Mouse (Mus musculus): ENCODE measurements around the gene Hmgcr. TPM values are rescaled to one million over a fixed set of nuclear protein-coding genes. Genes with fewer than 3 reads are reported as not detected.

Hmgcr gene
- polyA plus RNA-seq, 1 experiment = 58.7 TPM

GRCm38 (mm10) chr13:96702567-96703278 is 32.0 kb upstream of the Hmgcr start:
- no peaks in the 10 kb centered on the region for H3K79me2 ChIP-seq (ENCODE audit: control insufficient read depth, insufficient read depth)
- H3K4me3 ChIP-seq (ENCODE audit: insufficient read depth, poor library complexity, severe bottlenecking) = no peak overlapping the region
- H3K27me3 ChIP-seq (ENCODE audit: control insufficient read depth, insufficient read depth, insufficient read length) = no peaks in the 10 kb centered on the region
- no peak for TF ChIP-seq USF1 (IDR thresholded peaks at IDR 0.05; ENCODE audit: low read depth)
- no peak for TF ChIP-seq MYOG (IDR thresholded peaks at IDR 0.05; ENCODE audit: control insufficient read depth, extremely low read depth, insufficient read length)
- TF ChIP-seq CTCF (IDR thresholded peaks at IDR 0.05; ENCODE audit: control insufficient read depth, insufficient read depth, insufficient read length) = no peak
- no peak for TF ChIP-seq MAX (IDR thresholded peaks at IDR 0.05)
- no peak for TF ChIP-seq FOSL1 (IDR thresholded peaks at IDR 0.05; ENCODE audit: insufficient read depth, low read length, poor library complexity, severe bottlenecking)
- no peaks in the 10 kb centered on the region for H3K36me3 ChIP-seq (ENCODE audit: control insufficient read depth, insufficient read depth)
- no peaks in the 10 kb centered on the region for H3K79me3 ChIP-seq (ENCODE audit: low read depth)
- H3ac ChIP-seq (ENCODE audit: control insufficient read depth, insufficient read length, low read depth) = no peak overlapping the region

- Histone ChIP-seq H3K36me3 (ENCODE audit: control insufficient read depth, insufficient read depth) (no peaks in the 10 kb centered on the region), H3ac (ENCODE audit: control insufficient read depth, insufficient read length, low read depth) (no peak overlapping the region), H3K4me3 (ENCODE audit: insufficient read depth, poor library complexity, severe bottlenecking) (no peak overlapping the region), H3K79me2 (ENCODE audit: control insufficient read depth, insufficient read depth) (no peaks in the 10 kb centered on the region), H3K27me3 (ENCODE audit: control insufficient read depth, insufficient read depth, insufficient read length) (no peaks in the 10 kb centered on the region), H3K79me3 (ENCODE audit: low read depth) (no peaks in the 10 kb centered on the region)
- TF ChIP-seq CTCF (IDR thresholded peaks at IDR 0.05; ENCODE audit: control insufficient read depth, insufficient read depth, insufficient read length) (no peak), USF1 (IDR thresholded peaks at IDR 0.05; ENCODE audit: low read depth) (peak; percentile 84), MAX (IDR thresholded peaks at IDR 0.05) (peak; percentile 75), CEBPB (IDR thresholded peaks at IDR 0.05; ENCODE audit: low read depth) (no peak), MYOD1 (IDR thresholded peaks at IDR 0.05; ENCODE audit: control insufficient read depth, insufficient read length, low read depth) (no peak), MYOG (IDR thresholded peaks at IDR 0.05; ENCODE audit: control insufficient read depth, extremely low read depth, insufficient read length) (no peak), FOSL1 (IDR thresholded peaks at IDR 0.05; ENCODE audit: insufficient read depth, low read length, poor library complexity, severe bottlenecking) (no peak)
Measured at GRCm38 (mm10) chr13:96697805-96698586, 27.3 kb upstream of the Hmgcr start.

GRCm38 (mm10) chr13:96695428-96695827 is 24.7 kb upstream of the Hmgcr start:
- H3K4me3 ChIP-seq (ENCODE audit: insufficient read depth, poor library complexity, severe bottlenecking) = no peak overlapping the region
- no peak for TF ChIP-seq MYOG (IDR thresholded peaks at IDR 0.05; ENCODE audit: control insufficient read depth, extremely low read depth, insufficient read length)

DNA sequence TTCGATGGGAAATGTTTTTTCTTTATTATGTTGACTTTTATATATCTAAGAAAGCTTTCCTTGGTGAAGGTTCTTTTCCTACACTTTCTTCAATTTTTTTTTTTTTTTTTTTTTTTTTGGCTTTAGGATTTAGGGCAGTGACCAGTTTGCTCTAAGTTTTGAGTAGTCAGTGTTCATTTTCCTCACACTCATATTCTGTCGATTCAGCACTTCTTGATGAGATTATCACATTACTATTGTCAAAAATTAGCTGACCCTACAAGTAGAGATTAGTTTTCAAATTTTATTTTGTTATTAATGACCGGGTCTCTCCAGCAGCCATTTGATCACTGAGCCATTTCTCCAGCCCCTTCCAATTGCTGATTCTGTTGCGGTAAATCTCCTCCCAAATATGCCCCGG is 19.2 kb upstream of the Hmgcr start:
- no peaks in the 10 kb centered on the region for H3K36me3 ChIP-seq (ENCODE audit: control insufficient read depth, insufficient read depth)
- H3K4me3 ChIP-seq (ENCODE audit: insufficient read depth, poor library complexity, severe bottlenecking) = no peak overlapping the region
- no peaks in the 10 kb centered on the region for H3K27me3 ChIP-seq (ENCODE audit: control insufficient read depth, insufficient read depth, insufficient read length)
- H3ac ChIP-seq (ENCODE audit: control insufficient read depth, insufficient read length, low read depth) = no peak overlapping the region
- no peaks in the 10 kb centered on the region for H3K79me3 ChIP-seq (ENCODE audit: low read depth)
- no peaks in the 10 kb centered on the region for H3K79me2 ChIP-seq (ENCODE audit: control insufficient read depth, insufficient read depth)
- TF ChIP-seq CEBPB (IDR thresholded peaks at IDR 0.05; ENCODE audit: low read depth) (no peak), MYOD1 (IDR thresholded peaks at IDR 0.05; ENCODE audit: control insufficient read depth, insufficient read length, low read depth) (no peak), FOSL1 (IDR thresholded peaks at IDR 0.05; ENCODE audit: insufficient read depth, low read length, poor library complexity, severe bottlenecking) (no peak), USF1 (IDR thresholded peaks at IDR 0.05; ENCODE audit: low read depth) (no peak), CTCF (IDR thresholded peaks at IDR 0.05; ENCODE audit: control insufficient read depth, insufficient read depth, insufficient read length) (no peak), MYOG (IDR thresholded peaks at IDR 0.05; ENCODE audit: control insufficient read depth, extremely low read depth, insufficient read length) (no peak), MAX (IDR thresholded peaks at IDR 0.05) (no peak)

More at GRCm38 (mm10) chr13:96695428-96695827, 24.7 kb upstream of the Hmgcr start:
- Histone ChIP-seq H3K79me2 (ENCODE audit: control insufficient read depth, insufficient read depth) (no peaks in the 10 kb centered on the region), H3K79me3 (ENCODE audit: low read depth) (no peaks in the 10 kb centered on the region), H3ac (ENCODE audit: control insufficient read depth, insufficient read length, low read depth) (no peak overlapping the region), H3K27me3 (ENCODE audit: control insufficient read depth, insufficient read depth, insufficient read length) (no peaks in the 10 kb centered on the region), H3K36me3 (ENCODE audit: control insufficient read depth, insufficient read depth) (no peaks in the 10 kb centered on the region)

DNA sequence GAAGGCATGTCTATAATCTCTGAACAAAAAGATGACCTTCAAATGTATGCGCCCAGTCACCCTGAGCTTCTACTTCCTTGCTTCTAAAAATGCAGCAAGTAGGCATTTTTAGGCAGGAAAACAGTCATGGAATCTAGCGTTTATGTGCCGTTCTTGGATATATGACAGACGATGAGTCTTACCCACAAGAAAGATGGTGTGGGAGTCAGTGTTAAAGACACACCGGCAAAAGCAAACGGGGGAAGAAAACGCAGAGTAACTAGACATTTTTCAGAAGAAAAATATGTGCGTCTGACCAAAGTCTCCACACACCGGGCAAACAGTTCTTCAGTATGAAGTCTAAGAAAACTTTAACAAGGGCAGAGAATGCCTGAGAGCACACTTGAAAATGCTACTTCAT is 16.5 kb upstream of the Hmgcr start:
- Histone ChIP-seq H3K4me3 (ENCODE audit: insufficient read depth, poor library complexity, severe bottlenecking) (no peak overlapping the region), H3ac (ENCODE audit: control insufficient read depth, insufficient read length, low read depth) (no peak overlapping the region), H3K79me2 (ENCODE audit: control insufficient read depth, insufficient read depth) (no peaks in the 10 kb centered on the region), H3K27me3 (ENCODE audit: control insufficient read depth, insufficient read depth, insufficient read length) (no peaks in the 10 kb centered on the region), H3K36me3 (ENCODE audit: control insufficient read depth, insufficient read depth) (no peaks in the 10 kb centered on the region), H3K79me3 (ENCODE audit: low read depth) (no peaks in the 10 kb centered on the region)
- TF ChIP-seq CTCF (IDR thresholded peaks at IDR 0.05; ENCODE audit: control insufficient read depth, insufficient read depth, insufficient read length) (no peak), USF1 (IDR thresholded peaks at IDR 0.05; ENCODE audit: low read depth) (no peak), MYOG (IDR thresholded peaks at IDR 0.05; ENCODE audit: control insufficient read depth, extremely low read depth, insufficient read length) (no peak), FOSL1 (IDR thresholded peaks at IDR 0.05; ENCODE audit: insufficient read depth, low read length, poor library complexity, severe bottlenecking) (no peak), MYOD1 (IDR thresholded peaks at IDR 0.05; ENCODE audit: control insufficient read depth, insufficient read length, low read depth) (no peak), CEBPB (IDR thresholded peaks at IDR 0.05; ENCODE audit: low read depth) (no peak), MAX (IDR thresholded peaks at IDR 0.05) (no peak)

All from C2C12 (cell line).